Mouse (Mus musculus) ES-CJ7 (cell line): Measurements from ENCODE around the gene Pitpnm1.

Experiments used
- DNase-seq: peaks from one replicate; pipeline ENCODE4 v3.0.0; 2011; ENCODE audit warnings: low read depth, low spot score

The Pitpnm1 gene

GRCm38 (mm10) chr19:4137913-4138312 lies 38.1 kb downstream of the Pitpnm1 start:
- no peak for DNase-seq

- no peak for DNase-seq
Measured at GRCm38 (mm10) chr19:4139446-4139845, 39.6 kb downstream of the Pitpnm1 start, which contains the start of gene Gpr152. Gene Gpr152, plus strand, starts transcription at chr19:4139787.

- no peak for DNase-seq
Measured at GRCm38 (mm10) chr19:4140147-4140546, 40.3 kb downstream of the Pitpnm1 start.

- no peak for DNase-seq
Measured at GRCm38 (mm10) chr19:4142416-4143173, 42.8 kb downstream of the Pitpnm1 start.

GRCm38 (mm10) chr19:4143759-4144268 lies 44.0 kb downstream of the Pitpnm1 start, which contains the start of gene Cabp4:
Gene Cabp4, minus strand, starts transcription at chr19:4144033.
- no peak for DNase-seq

- no peak for DNase-seq
Measured at GRCm38 (mm10) chr19:4144550-4145498, 45.0 kb downstream of the Pitpnm1 start.

- DNase-seq: peak; percentile 38
Measured at GRCm38 (mm10) chr19:4145936-4146335, 46.1 kb downstream of the Pitpnm1 start.

- no peak for DNase-seq
Measured at GRCm38 (mm10) chr19:4146366-4147021, 46.7 kb downstream of the Pitpnm1 start.

- no peak for DNase-seq
Measured at GRCm38 (mm10) chr19:4147022-4147405, 47.2 kb downstream of the Pitpnm1 start.

- DNase-seq: no peak
Measured at GRCm38 (mm10) chr19:4147782-4148490, 48.1 kb downstream of the Pitpnm1 start.

- DNase-seq: peak; percentile 92
Measured at GRCm38 (mm10) chr19:4148491-4148806, 48.7 kb downstream of the Pitpnm1 start, which contains the start of gene Coro1b. Gene Coro1b, plus strand, starts transcription at chr19:4148619.

GRCm38 (mm10) chr19:4148819-4149218 lies 49.0 kb downstream of the Pitpnm1 start:
- no peak for DNase-seq

GRCm38 (mm10) chr19:4149283-4149682 lies 49.5 kb downstream of the Pitpnm1 start:
- no peak for DNase-seq

GRCm38 (mm10) chr19:4149764-4150461 lies 50.1 kb downstream of the Pitpnm1 start:
- DNase-seq: no peak

- no peak for DNase-seq
Measured at GRCm38 (mm10) chr19:4150567-4151487, 51.0 kb downstream of the Pitpnm1 start.

- no peak for DNase-seq
Measured at GRCm38 (mm10) chr19:4151488-4151860, 51.7 kb downstream of the Pitpnm1 start.

- peak; percentile 46 for DNase-seq
Measured at GRCm38 (mm10) chr19:4151898-4152297, 52.1 kb downstream of the Pitpnm1 start.

GRCm38 (mm10) chr19:4152445-4153231 lies 52.8 kb downstream of the Pitpnm1 start:
- no peak for DNase-seq

GRCm38 (mm10) chr19:4153232-4153654 lies 53.4 kb downstream of the Pitpnm1 start, which contains the start of gene Ptprcap:
Gene Ptprcap, plus strand, starts transcription at chr19:4153604.
- no peak for DNase-seq
